Mouse (Mus musculus) hindbrain, postnatal 0 days (tissue): ENCODE results near the gene Flna. TPM values are rescaled to one million over a fixed set of nuclear protein-coding genes. Genes with fewer than 3 reads are reported as not detected.
A peak's percentile ranks its signal among the peaks of the same experiment; 100 is the strongest.

Experiments
- ATAC-seq: fragments of 200-750 bp; cut with Nextera tagmentation; 2 replicates; pipeline ENCODE4 v1.8.0; 2017; ENCODE audit warnings: mild to moderate bottlenecking, moderate TSS enrichment, moderate library complexity
- DNase-seq: peaks from one replicate; pipeline ENCODE4 v3.0.0-alpha.2; 2015; ENCODE audit warnings: low spot score
- H3K27ac ChIP-seq: fragments of 300-500 bp; sonication (generic); 2 replicates; pipeline ENCODE4 v1.5.1; 2014; ENCODE audit warnings: mild to moderate bottlenecking
- H3K27me3 ChIP-seq: fragments of 300-500 bp; sonication (generic); 2 replicates; pipeline ENCODE4 v1.6.1; 2014; ENCODE audit warnings: low read length, mixed read lengths; ENCODE audit not compliant: insufficient read depth
- H3K36me3 ChIP-seq: fragments of 300-500 bp; sonication (generic); 2 replicates; pipeline ENCODE4 v1.6.1; 2014; ENCODE audit warnings: low read length, mixed read lengths; ENCODE audit not compliant: insufficient read depth
- H3K4me1 ChIP-seq: fragments of 300-500 bp; sonication (generic); 2 replicates; pipeline ENCODE4 v1.6.1; 2014; ENCODE audit warnings: antibody characterized with exemption, low read length, mixed read lengths; ENCODE audit not compliant: insufficient read depth
- H3K4me2 ChIP-seq: fragments of 300-500 bp; sonication (generic); 2 replicates; pipeline ENCODE4 v1.6.1; 2014; ENCODE audit warnings: low read depth, mild to moderate bottlenecking, low read length, moderate library complexity, mixed read lengths
- H3K4me3 ChIP-seq: fragments of 300-500 bp; sonication (generic); 2 replicates; pipeline ENCODE4 v1.5.1; 2014; ENCODE audit warnings: low read length
- H3K9ac ChIP-seq: fragments of 300-500 bp; sonication (generic); replicated peaks from 2 replicates; pipeline ENCODE4 v1.6.1; 2014; ENCODE audit warnings: mild to moderate bottlenecking, low read length, moderate library complexity, mixed read lengths
- H3K9me3 ChIP-seq: fragments of 300-500 bp; sonication (generic); 2 replicates; pipeline ENCODE4 v1.6.1; 2016; ENCODE audit warnings: low read length, mixed read lengths
- CTCF ChIP-seq: IDR thresholded peaks from 2 replicates; pipeline ENCODE4 v1.5.1; 2016; ENCODE audit warnings: antibody characterized with exemption, control low read depth, low read depth
- WGBS: fragments of 180-500 bp; shearing (Covaris S2); extraction: QIAGEN DNeasy Blood & Tissue Kit; methylation state at CpG from one replicate; pipeline ENCODE4 v1.1.7; 2014; 5-methylcytosine and 5-hydroxymethylcytosine counted together
- polyA plus RNA-seq: library from polyadenylated mRNA; unstranded; fragments of >200 nt; fragmentation: Nextera tagmentation; extraction: Ambion mirVana; gene quantifications from 2 replicates; pipeline ENCODE4 v1.2.1, GENCODE M21; 2015
- total RNA-seq: library from RNA; depleted of rRNA; stranded (reverse); fragments of >200 nt; gene quantifications from 2 replicates; pipeline ENCODE4 v1.2.3, GENCODE M21; 2014

Gene Flna
- total and polyA plus RNA-seq, 2 experiments from 2014 or later, result 57.2 to 324 TPM

GRCm38 (mm10) chrX:74281732-74282394 is 32.2 kb upstream of the Flna start, which contains the start of the genes Taz and Dnase1l1:
Gene Taz (plus strand): TSS chrX:74281912.
Gene Dnase1l1 (minus strand): TSS chrX:74282337.
- no peaks in the 10 kb centered on the region for H3K9me3 ChIP-seq
- H3K4me3 ChIP-seq, result peak within 1 kb of the TSS; percentile 49
- DNase-seq (peak; percentile 64), ATAC-seq (peak; percentile 71)
- 0 out of 2 replicates have a peak, but pooled peaks cover 3% of the 10 kb centered on the region for H3K4me1 ChIP-seq
- 27% methylated on average over 16 of the region's 16 CpGs for WGBS
- no peaks in the 10 kb centered on the region for H3K27me3 ChIP-seq
- H3K4me2 ChIP-seq, result peak within 1 kb of the TSS; percentile 62
- peak within 1 kb of the TSS; percentile 86 for H3K27ac ChIP-seq
- H3K9ac ChIP-seq, result peak within 1 kb of the TSS; percentile 70
- no peak for TF ChIP-seq CTCF
- H3K36me3 ChIP-seq, result no peaks in the 10 kb centered on the region

GRCm38 (mm10) chrX:74281041-74281731 is 31.6 kb upstream of the Flna start:
- no peaks in the 10 kb centered on the region for H3K9me3 ChIP-seq
- 18% methylated on average over 14 of the region's 14 CpGs for WGBS
- TF ChIP-seq CTCF, result no peak
- ATAC-seq (no peak; the same call in 1 of the 2 replicates), DNase-seq (no peak)
- H3K4me3 ChIP-seq, result peak overlapping the region; percentile 49
- no peaks in the 10 kb centered on the region for H3K36me3 ChIP-seq
- H3K4me1 ChIP-seq, result 0 out of 2 replicates have a peak, but pooled peaks cover 3% of the 10 kb centered on the region
- H3K4me2 ChIP-seq, result peak overlapping the region; percentile 62
- H3K27ac ChIP-seq, result peak overlapping the region; percentile 86
- peak overlapping the region; percentile 70; the same call in 1 of the 2 replicates for H3K9ac ChIP-seq
- H3K27me3 ChIP-seq, result no peaks in the 10 kb centered on the region

- Histone ChIP-seq H3K4me1 (no peaks in the 10 kb centered on the region), H3K9me3 (no peaks in the 10 kb centered on the region), H3K4me2 (no peak overlapping the region), H3K36me3 (no peaks in the 10 kb centered on the region), H3K4me3 (no peak overlapping the region), H3K27ac (no peak overlapping the region), H3K27me3 (no peaks in the 10 kb centered on the region), H3K9ac (no peak overlapping the region)
- DNase-seq, result no peak
- TF ChIP-seq CTCF, result no peak
- ATAC-seq, result no peak
- WGBS, result 72% methylated on average over 8 of the region's 8 CpGs
Measured at GRCm38 (mm10) chrX:74277916-74278315, 28.3 kb upstream of the Flna start.

- Histone ChIP-seq H3K4me1 (no peaks in the 10 kb centered on the region), H3K9me3 (no peaks in the 10 kb centered on the region), H3K27me3 (no peaks in the 10 kb centered on the region), H3K4me2 (no peak overlapping the region), H3K4me3 (no peak overlapping the region), H3K9ac (no peak overlapping the region), H3K36me3 (no peaks in the 10 kb centered on the region), H3K27ac (no peak overlapping the region)
- TF ChIP-seq CTCF, result no peak
- WGBS, result 37% methylated on average over 10 of the region's 10 CpGs
- DNase-seq (no peak), ATAC-seq (no peak)
Measured at GRCm38 (mm10) chrX:74273422-74274322, 24.1 kb upstream of the Flna start.

GRCm38 (mm10) chrX:74270902-74271551 is 21.4 kb upstream of the Flna start:
- DNase-seq (peak; percentile 61), ATAC-seq (no peak)
- H3K9ac ChIP-seq, result peak overlapping the region; percentile 63
- no peaks in the 10 kb centered on the region for H3K36me3 ChIP-seq
- H3K4me3 ChIP-seq, result peak overlapping the region; percentile 53
- no peaks in the 10 kb centered on the region for H3K9me3 ChIP-seq
- H3K27ac ChIP-seq, result peak overlapping the region; percentile 66
- H3K4me2 ChIP-seq, result peak overlapping the region; percentile 57
- 32% methylated on average over 27 of the region's 27 CpGs for WGBS
- H3K27me3 ChIP-seq, result no peaks in the 10 kb centered on the region
- no peaks in the 10 kb centered on the region for H3K4me1 ChIP-seq
- TF ChIP-seq CTCF, result no peak
